Mouse (Mus musculus) brain, embryonic 14.5 days (tissue): ENCODE measurements at regions not wholly inside any gene's neighbourhood (a gene's known extent, or its start where the extent isn't known, plus 50 kb on each side); places are given as distances from the start of the nearest gene placed in this dataset.

Experiments
- DNase-seq: peaks from one replicate; pipeline ENCODE4 v3.0.0-alpha.2; 2011; ENCODE audit warnings: low read depth
- CTCF ChIP-seq: fragments of 200-500 bp; IDR thresholded peaks from 2 replicates; pipeline ENCODE4 v1.5.1; 2012; ENCODE audit warnings: inconsistent platforms, mild to moderate bottlenecking, moderate library complexity, borderline replicate concordance; ENCODE audit not compliant: insufficient read depth, insufficient read length; ENCODE audit errors: extremely low read depth
- POLR2A ChIP-seq: fragments of 200-500 bp; IDR thresholded peaks from 2 replicates; pipeline ENCODE4 v1.6.1; 2012; ENCODE audit warnings: mild to moderate bottlenecking, inconsistent platforms, borderline replicate concordance; ENCODE audit not compliant: poor library complexity, insufficient read depth, insufficient read length, severe bottlenecking; ENCODE audit errors: extremely low read depth

GRCm38 (mm10) chr2:70886831-70887230 lies 61.3 kb upstream of the Tlk1 start:
- peak; percentile 76 for DNase-seq
- TF ChIP-seq POLR2A (no peak), CTCF (no peak)

GRCm38 (mm10) chr2:70885674-70886073 lies 60.1 kb upstream of the Tlk1 start:
- DNase-seq = no peak
- TF ChIP-seq CTCF = no peak
- no peak for TF ChIP-seq POLR2A

GRCm38 (mm10) chr2:70877333-70878080 lies 52.0 kb upstream of the Tlk1 start:
- peak; percentile 8 for DNase-seq
- TF ChIP-seq CTCF = no peak
- no peak for TF ChIP-seq POLR2A

- TF ChIP-seq CTCF (no peak), POLR2A (no peak)
- no peak for DNase-seq
These were observed 50.7 kb upstream of the Tlk1 start for GRCm38 (mm10) chr2:70876251-70876650.
